Mouse (Mus musculus): ENCODE measurements around the gene Atp6v1g2. TPM values are rescaled to one million over a fixed set of nuclear protein-coding genes. Genes with fewer than 3 reads are reported as not detected.

Atp6v1g2 gene
- polyA plus RNA-seq, 1 experiment from 2014 or later, result 10.0 TPM

- H3K9ac ChIP-seq, result no peak overlapping the region
- H3K4me3 ChIP-seq, result no peak overlapping the region
- 55% methylated on average over 3 of the region's 3 CpGs for WGBS
- peaks cover 36% of the 10 kb centered on the region for H3K27me3 ChIP-seq (replicated peaks)
- ATAC-seq (ENCODE audit: insufficient number of reproducible peaks, low FRiP score), result no peak
- H3K9me3 ChIP-seq (replicated peaks), result 0 out of 2 replicates have a peak, but pooled peaks cover 5% of the 10 kb centered on the region
- H3K36me3 ChIP-seq, result no peaks in the 10 kb centered on the region
- H3K4me2 ChIP-seq, result no peak overlapping the region
- no peak overlapping the region for H3K27ac ChIP-seq (ENCODE audit: poor library complexity, severe bottlenecking)
- H3K4me1 ChIP-seq (replicated peaks), result no peaks in the 10 kb centered on the region
Measured at GRCm38 (mm10) chr17:35272249-35272648, 38.8 kb downstream of the Atp6v1g2 start.

- Histone ChIP-seq H3K36me3 (no peaks in the 10 kb centered on the region), H3K27me3 (replicated peaks) (peaks cover 39% of the 10 kb centered on the region), H3K4me3 (no peak overlapping the region), H3K4me1 (replicated peaks) (no peaks in the 10 kb centered on the region), H3K9me3 (replicated peaks) (0 out of 2 replicates have a peak, but pooled peaks cover 5% of the 10 kb centered on the region), H3K27ac (ENCODE audit: poor library complexity, severe bottlenecking) (no peak overlapping the region), H3K4me2 (no peak overlapping the region), H3K9ac (no peak overlapping the region)
- WGBS, result 5% methylated on average over 11 of the region's 11 CpGs
- peak; percentile 51; the same call in 1 of the 2 replicates for ATAC-seq (ENCODE audit: insufficient number of reproducible peaks, low FRiP score)
Measured at GRCm38 (mm10) chr17:35274770-35275169, 41.3 kb downstream of the Atp6v1g2 start.

- Histone ChIP-seq H3K27ac (ENCODE audit: poor library complexity, severe bottlenecking) (no peak overlapping the region), H3K27me3 (replicated peaks) (peaks cover 39% of the 10 kb centered on the region), H3K36me3 (no peaks in the 10 kb centered on the region), H3K9ac (no peak overlapping the region), H3K9me3 (replicated peaks) (0 out of 2 replicates have a peak, but pooled peaks cover 5% of the 10 kb centered on the region), H3K4me3 (no peak overlapping the region), H3K4me2 (no peak overlapping the region), H3K4me1 (replicated peaks) (no peaks in the 10 kb centered on the region)
- WGBS, result 16% methylated on average over 13 of the region's 13 CpGs
- no peak for ATAC-seq (ENCODE audit: insufficient number of reproducible peaks, low FRiP score)
Measured at GRCm38 (mm10) chr17:35276304-35276864, 42.9 kb downstream of the Atp6v1g2 start.

DNA sequence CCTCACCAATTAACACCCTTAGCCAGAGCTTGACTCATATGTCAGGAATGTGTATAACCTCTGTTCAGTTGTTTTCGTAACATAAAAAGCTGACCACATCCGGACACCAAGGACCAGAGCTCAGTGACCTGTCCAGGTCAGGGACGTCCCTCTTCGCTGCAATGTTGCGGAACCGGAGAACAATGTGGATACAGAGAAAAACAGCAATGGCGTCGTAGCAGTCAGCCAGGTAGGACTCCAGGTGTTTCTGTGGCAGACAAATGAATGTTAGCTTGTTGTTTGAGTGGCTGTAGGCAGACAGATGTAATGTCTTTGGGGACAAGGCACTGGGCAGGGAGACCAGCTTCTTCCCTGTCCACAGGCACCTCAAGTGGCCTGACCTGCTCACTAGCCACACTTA, 44.6 kb downstream of the Atp6v1g2 start:
- H3K4me1 ChIP-seq (replicated peaks), result no peaks in the 10 kb centered on the region
- H3K4me2 ChIP-seq, result no peak overlapping the region
- peaks cover 37% of the 10 kb centered on the region for H3K27me3 ChIP-seq (replicated peaks)
- H3K27ac ChIP-seq (ENCODE audit: poor library complexity, severe bottlenecking), result no peak overlapping the region
- H3K9me3 ChIP-seq (replicated peaks), result 0 out of 2 replicates have a peak, but pooled peaks cover 5% of the 10 kb centered on the region
- no peaks in the 10 kb centered on the region for H3K36me3 ChIP-seq
- no peak overlapping the region for H3K9ac ChIP-seq
- WGBS, result 79% methylated on average over 8 of the region's 8 CpGs
- no peak overlapping the region for H3K4me3 ChIP-seq
- no peak for ATAC-seq (ENCODE audit: insufficient number of reproducible peaks, low FRiP score)

DNA sequence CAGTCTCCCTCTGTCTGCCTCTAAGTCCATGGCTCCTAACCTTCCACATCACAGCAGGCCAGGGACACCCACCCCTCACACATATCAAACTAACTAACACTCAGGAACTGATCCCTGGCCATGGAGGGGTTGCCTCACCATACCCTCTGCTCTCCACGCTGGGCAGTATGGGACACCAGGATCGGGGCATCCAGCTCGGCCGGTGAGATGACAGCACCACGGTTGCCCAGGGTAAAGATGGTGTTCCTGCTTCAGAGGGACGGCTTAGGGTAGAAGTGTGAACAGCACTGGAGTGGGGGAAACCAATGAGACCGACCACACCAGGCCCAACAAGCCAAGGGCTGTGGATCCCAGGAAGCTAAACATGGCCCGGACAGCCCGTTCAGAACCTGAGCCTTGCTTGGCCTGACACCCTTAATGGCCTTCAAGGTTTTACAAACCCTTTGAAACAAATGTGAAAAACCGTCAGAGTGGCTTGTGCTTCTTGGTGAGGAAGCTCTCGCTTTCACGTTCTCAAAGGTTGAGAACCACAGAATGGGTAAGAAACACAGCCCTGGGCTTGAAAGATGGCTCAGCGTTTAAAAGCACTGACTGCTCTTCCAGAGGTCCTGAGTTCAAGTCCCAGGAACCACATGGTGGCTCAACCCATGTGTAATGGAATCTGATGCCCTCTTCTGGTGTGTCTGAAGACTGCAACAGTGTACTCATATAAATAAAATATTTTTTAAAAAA, 45.7 kb downstream of the Atp6v1g2 start:
- ATAC-seq (ENCODE audit: insufficient number of reproducible peaks, low FRiP score), result no peak
- H3K9ac ChIP-seq, result no peak overlapping the region
- H3K4me2 ChIP-seq, result no peak overlapping the region
- no peak overlapping the region for H3K27ac ChIP-seq (ENCODE audit: poor library complexity, severe bottlenecking)
- H3K4me1 ChIP-seq (replicated peaks), result no peaks in the 10 kb centered on the region
- 77% methylated on average over 13 of the region's 13 CpGs for WGBS
- H3K4me3 ChIP-seq, result no peak overlapping the region
- H3K27me3 ChIP-seq (replicated peaks), result peaks cover 37% of the 10 kb centered on the region
- H3K36me3 ChIP-seq, result no peaks in the 10 kb centered on the region
- H3K9me3 ChIP-seq (replicated peaks), result no peaks in the 10 kb centered on the region

DNA sequence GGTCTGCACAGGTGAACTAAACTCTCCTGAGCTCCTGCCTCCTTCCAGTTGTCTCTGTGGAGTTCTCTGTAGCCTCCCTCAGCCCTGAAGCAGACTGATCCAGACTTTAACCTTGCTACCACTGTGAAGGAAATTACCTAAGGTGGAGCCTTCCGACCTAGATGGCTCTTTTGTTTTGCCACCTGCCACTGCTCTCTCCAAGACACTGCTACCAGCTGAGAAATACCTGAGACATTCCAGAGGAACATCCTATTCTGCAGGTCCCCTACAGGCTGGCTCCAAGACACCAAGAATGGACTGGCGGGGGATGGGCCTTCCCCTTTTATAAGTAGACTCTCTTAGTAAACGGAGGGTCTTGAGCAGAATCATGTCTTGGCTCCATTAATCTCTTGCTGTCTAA, 46.8 kb downstream of the Atp6v1g2 start:
- Histone ChIP-seq H3K4me1 (replicated peaks) (no peaks in the 10 kb centered on the region), H3K27me3 (replicated peaks) (peaks cover 38% of the 10 kb centered on the region), H3K9ac (no peak overlapping the region), H3K4me3 (no peak overlapping the region), H3K9me3 (replicated peaks) (no peaks in the 10 kb centered on the region), H3K27ac (ENCODE audit: poor library complexity, severe bottlenecking) (no peak overlapping the region), H3K4me2 (no peak overlapping the region), H3K36me3 (no peaks in the 10 kb centered on the region)
- 74% methylated on average over 3 of the region's 3 CpGs for WGBS
- ATAC-seq (ENCODE audit: insufficient number of reproducible peaks, low FRiP score), result no peak

- ATAC-seq (ENCODE audit: insufficient number of reproducible peaks, low FRiP score), result no peak
- Histone ChIP-seq H3K9ac (no peak overlapping the region), H3K27me3 (replicated peaks) (peaks cover 31% of the 10 kb centered on the region), H3K36me3 (no peaks in the 10 kb centered on the region), H3K4me1 (replicated peaks) (no peaks in the 10 kb centered on the region), H3K9me3 (replicated peaks) (no peaks in the 10 kb centered on the region), H3K4me2 (no peak overlapping the region), H3K27ac (ENCODE audit: poor library complexity, severe bottlenecking) (no peak overlapping the region), H3K4me3 (no peak overlapping the region)
Measured at GRCm38 (mm10) chr17:35285431-35285830, 52.0 kb downstream of the Atp6v1g2 start.

Small RNA genes within 50 kb of the gene (microRNA-seq; reads per million reads assigned to microRNA genes)
- gene Mir6973a (not detected), gene Mir6974 (not detected), gene Mir6975 (1.9 reads per million), gene Mir8094 (not detected)

Other genes with a start within 250 kb of the Atp6v1g2 start
- 82.6 TPM in 2 replicates for gene Vars, start 232.7 kb upstream of the Atp6v1g2 start, polyA plus RNA-seq (2016; fragmentation: Nextera tagmentation; extraction: Ambion mirVana)
- 0.32 and 0.37 TPM in 2 replicates for gene Vwa7, start 217.1 kb upstream of the Atp6v1g2 start, polyA plus RNA-seq (2016; fragmentation: Nextera tagmentation; extraction: Ambion mirVana)
- gene Sapcd1, start 205.6 kb upstream of the Atp6v1g2 start, polyA plus RNA-seq (2016; fragmentation: Nextera tagmentation; extraction: Ambion mirVana), result 2.4 and 2.6 TPM in 2 replicates
- 3.5 and 4.9 TPM in 2 replicates for gene Msh5, start 186.9 kb upstream of the Atp6v1g2 start, polyA plus RNA-seq (2016; fragmentation: Nextera tagmentation; extraction: Ambion mirVana)
- 349 and 354 TPM in 2 replicates for gene Clic1, start 183.7 kb upstream of the Atp6v1g2 start, polyA plus RNA-seq (2016; fragmentation: Nextera tagmentation; extraction: Ambion mirVana)
- 192 and 205 TPM in 2 replicates for gene Ddah2, start 174.6 kb upstream of the Atp6v1g2 start, polyA plus RNA-seq (2016; fragmentation: Nextera tagmentation; extraction: Ambion mirVana)
- gene Ly6g6c, start 168.3 kb upstream of the Atp6v1g2 start, polyA plus RNA-seq (2016; fragmentation: Nextera tagmentation; extraction: Ambion mirVana), result 0.27 TPM in 1 of 2 replicates, not detected in the other
- gene Mpig6b, start 167.5 kb upstream of the Atp6v1g2 start, polyA plus RNA-seq (2016; fragmentation: Nextera tagmentation; extraction: Ambion mirVana), result 1.2 and 2.0 TPM in 2 replicates
- gene Ly6g6e, start 156.8 kb upstream of the Atp6v1g2 start, polyA plus RNA-seq (2016; fragmentation: Nextera tagmentation; extraction: Ambion mirVana), result 0.24 and 0.40 TPM in 2 replicates
- gene Ly6g6d, start 155.6 kb upstream of the Atp6v1g2 start, polyA plus RNA-seq (2016; fragmentation: Nextera tagmentation; extraction: Ambion mirVana), result 1.8 and 2.2 TPM in 2 replicates
- gene Ly6g6f, start 148.1 kb upstream of the Atp6v1g2 start, polyA plus RNA-seq (2016; fragmentation: Nextera tagmentation; extraction: Ambion mirVana), result 1.1 and 1.5 TPM in 2 replicates
- gene Abhd16a, start 144.4 kb upstream of the Atp6v1g2 start, polyA plus RNA-seq (2016; fragmentation: Nextera tagmentation; extraction: Ambion mirVana), result 58.9 and 65.1 TPM in 2 replicates
- not detected in 2 replicates for gene Ly6g5c, start 125.4 kb upstream of the Atp6v1g2 start, polyA plus RNA-seq (2016; fragmentation: Nextera tagmentation; extraction: Ambion mirVana)
- 0.32 and 0.38 TPM in 2 replicates for gene Ly6g5b, start 118.2 kb upstream of the Atp6v1g2 start, polyA plus RNA-seq (2016; fragmentation: Nextera tagmentation; extraction: Ambion mirVana)
- 11.1 and 15.1 TPM in 2 replicates for gene Gpank1, start 112.2 kb upstream of the Atp6v1g2 start, polyA plus RNA-seq (2016; fragmentation: Nextera tagmentation; extraction: Ambion mirVana)
- 190 and 207 TPM in 2 replicates for gene Csnk2b, start 111.6 kb upstream of the Atp6v1g2 start, polyA plus RNA-seq (2016; fragmentation: Nextera tagmentation; extraction: Ambion mirVana)
- 8.6 and 8.7 TPM in 2 replicates for gene D17H6S53E, start 107.3 kb upstream of the Atp6v1g2 start, polyA plus RNA-seq (2016; fragmentation: Nextera tagmentation; extraction: Ambion mirVana)
- gene Apom, start 101.6 kb upstream of the Atp6v1g2 start, polyA plus RNA-seq (2016; fragmentation: Nextera tagmentation; extraction: Ambion mirVana), result 1.3 and 8.3 TPM in 2 replicates
- 56.1 and 61.6 TPM in 2 replicates for gene Bag6, start 98.5 kb upstream of the Atp6v1g2 start, polyA plus RNA-seq (2016; fragmentation: Nextera tagmentation; extraction: Ambion mirVana)
- gene Prrc2a, start 68.8 kb upstream of the Atp6v1g2 start, polyA plus RNA-seq (2016; fragmentation: Nextera tagmentation; extraction: Ambion mirVana), result 132 and 148 TPM in 2 replicates
- gene Aif1, start 57.6 kb upstream of the Atp6v1g2 start, polyA plus RNA-seq (2016; fragmentation: Nextera tagmentation; extraction: Ambion mirVana), result 4.3 and 4.4 TPM in 2 replicates
- gene Lst1, start 45.2 kb upstream of the Atp6v1g2 start, polyA plus RNA-seq (2016; fragmentation: Nextera tagmentation; extraction: Ambion mirVana), result 3.3 and 5.2 TPM in 2 replicates
- 0.14 and 0.31 TPM in 2 replicates for gene Ltb, start 39.2 kb upstream of the Atp6v1g2 start, polyA plus RNA-seq (2016; fragmentation: Nextera tagmentation; extraction: Ambion mirVana)
- gene Tnf, start 31.7 kb upstream of the Atp6v1g2 start, polyA plus RNA-seq (2016; fragmentation: Nextera tagmentation; extraction: Ambion mirVana), result 0.12 TPM in 1 of 2 replicates, not detected in the other
- not detected in 2 replicates for gene Lta, start 28.3 kb upstream of the Atp6v1g2 start, polyA plus RNA-seq (2016; fragmentation: Nextera tagmentation; extraction: Ambion mirVana)
- gene Gm16181, start 12.8 kb upstream of the Atp6v1g2 start, polyA plus RNA-seq (2016; fragmentation: Nextera tagmentation; extraction: Ambion mirVana), result 0.55 TPM in 1 of 2 replicates, not detected in the other
- gene Nfkbil1, start 2.1 kb downstream of the Atp6v1g2 start, polyA plus RNA-seq (2016; fragmentation: Nextera tagmentation; extraction: Ambion mirVana), result 9.0 and 9.8 TPM in 2 replicates
- 282 and 285 TPM in 2 replicates for gene Ddx39b, start 8.1 kb downstream of the Atp6v1g2 start, polyA plus RNA-seq (2016; fragmentation: Nextera tagmentation; extraction: Ambion mirVana)
- 30.2 and 32.8 TPM in 2 replicates for gene H2-D1, start 29.1 kb downstream of the Atp6v1g2 start, polyA plus RNA-seq (2016; fragmentation: Nextera tagmentation; extraction: Ambion mirVana)
- gene H2-Q1, start 86.7 kb downstream of the Atp6v1g2 start, polyA plus RNA-seq (2016; fragmentation: Nextera tagmentation; extraction: Ambion mirVana), result 0.08 and 0.14 TPM in 2 replicates
- gene H2-Q2, start 108.6 kb downstream of the Atp6v1g2 start, polyA plus RNA-seq (2016; fragmentation: Nextera tagmentation; extraction: Ambion mirVana), result 4.1 and 5.0 TPM in 2 replicates
- gene H2-Q4, start 146.0 kb downstream of the Atp6v1g2 start, polyA plus RNA-seq (2016; fragmentation: Nextera tagmentation; extraction: Ambion mirVana), result 1.9 and 2.5 TPM in 2 replicates
- gene H2-Q6, start 191.2 kb downstream of the Atp6v1g2 start, polyA plus RNA-seq (2016; fragmentation: Nextera tagmentation; extraction: Ambion mirVana), result 0.57 TPM in 1 of 2 replicates, not detected in the other
- 0.83 and 1.0 TPM in 2 replicates for gene H2-Q7, start 205.5 kb downstream of the Atp6v1g2 start, polyA plus RNA-seq (2016; fragmentation: Nextera tagmentation; extraction: Ambion mirVana)
- gene H2-Q10, start 236.4 kb downstream of the Atp6v1g2 start, polyA plus RNA-seq (2016; fragmentation: Nextera tagmentation; extraction: Ambion mirVana), result 0.31 and 1.2 TPM in 2 replicates

Measured in heart, embryonic 12.5 days (tissue).